Mouse (Mus musculus) testis, postnatal 14 days (tissue): Measurements from ENCODE around the gene Atp2b2.

Experiments
- DNase-seq: peaks from one replicate; pipeline ENCODE4 v3.0.0; 2021; ENCODE audit warnings: low spot score

The Atp2b2 gene

DNA sequence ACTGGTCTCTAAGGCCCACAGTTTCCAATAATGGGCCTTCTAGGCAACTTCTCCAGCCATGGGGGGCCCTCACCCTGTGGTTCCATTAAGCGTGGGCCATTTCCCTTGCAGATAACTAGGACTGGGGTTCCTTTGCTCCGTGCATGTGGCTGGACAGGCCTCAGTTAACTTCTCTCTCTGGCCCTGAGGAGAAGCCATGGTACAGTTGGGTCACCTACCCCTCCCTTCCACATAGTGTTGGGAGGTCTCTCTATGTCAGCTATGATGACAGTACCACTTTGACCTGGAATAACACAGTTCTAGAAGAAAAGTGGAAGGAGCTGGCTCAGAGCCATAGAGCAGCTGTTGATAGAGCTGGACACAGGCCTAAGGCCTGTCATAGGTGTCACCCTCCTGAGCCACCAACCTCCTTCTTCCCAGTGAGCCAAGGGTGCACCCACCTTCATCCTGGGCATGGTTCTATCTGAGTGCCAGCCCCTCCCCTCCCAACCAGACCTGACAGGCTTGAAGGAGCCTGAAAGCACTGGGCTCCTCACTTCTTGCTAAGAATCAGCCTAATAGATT lies 185.0 kb downstream of the Atp2b2 start:
- DNase-seq, result no peak

DNA sequence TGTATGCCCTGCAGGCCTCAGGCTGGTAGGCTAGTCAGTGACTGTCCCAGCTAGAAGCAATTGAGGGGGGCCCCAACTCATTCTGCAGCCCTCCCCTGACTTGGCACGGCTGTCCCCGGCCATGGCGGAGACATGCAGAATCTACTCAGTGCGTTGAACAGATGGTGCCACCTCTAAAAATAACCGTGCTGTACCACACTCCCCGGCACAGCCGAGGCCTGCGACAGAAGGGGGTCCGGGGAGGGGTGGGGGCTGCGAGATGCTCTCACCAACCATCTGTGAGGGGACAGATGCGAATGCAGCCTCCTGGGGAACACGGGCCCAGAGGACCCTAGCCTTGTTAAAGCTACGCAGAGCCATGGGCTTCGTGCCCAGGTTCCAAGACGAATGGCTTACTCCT lies 185.6 kb downstream of the Atp2b2 start:
- no peak for DNase-seq

DNA sequence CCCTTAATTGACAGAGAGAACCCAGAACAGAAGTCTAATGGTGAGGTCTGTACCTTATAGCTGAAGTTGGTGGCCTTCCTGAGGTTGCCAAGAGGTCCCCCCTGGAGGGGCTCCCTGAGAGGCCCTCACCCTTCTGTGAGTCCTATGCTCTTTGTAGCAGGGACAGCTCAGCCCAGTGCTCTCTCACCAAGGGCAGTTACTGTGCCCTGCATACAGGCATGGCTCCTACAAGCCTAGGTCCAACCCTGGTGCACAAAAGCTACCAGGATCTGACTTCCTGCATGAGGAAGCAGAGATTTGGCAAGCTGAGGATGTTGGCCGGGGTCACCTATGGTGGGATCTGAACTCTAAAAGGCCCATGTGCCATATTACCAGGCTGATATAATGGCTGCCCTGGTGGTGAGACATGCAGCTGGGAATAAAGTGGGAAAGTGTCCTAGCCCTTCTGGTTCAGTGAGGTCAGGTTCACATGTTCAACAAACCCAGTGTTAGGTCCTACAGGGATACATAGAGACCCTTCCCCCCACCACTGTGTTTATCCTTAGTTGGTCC lies 186.2 kb downstream of the Atp2b2 start:
- no peak for DNase-seq

DNA sequence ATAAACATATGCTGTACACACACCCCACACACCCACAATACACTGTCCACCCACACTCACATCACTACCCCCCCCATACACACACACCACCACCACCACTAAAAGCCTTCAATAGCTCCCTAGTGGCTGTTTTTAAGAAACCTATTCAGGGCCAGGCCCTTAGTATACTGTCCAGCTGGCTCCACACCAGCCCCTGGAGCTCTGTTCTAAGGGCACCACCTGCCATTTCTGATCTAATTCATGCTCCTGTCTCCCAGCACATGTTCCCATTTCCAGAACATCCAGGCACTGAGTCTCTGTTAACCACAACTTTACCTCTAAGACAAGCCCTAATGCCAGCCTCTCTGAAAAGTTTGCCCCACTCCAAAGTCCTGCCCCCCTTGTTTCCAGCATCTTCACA lies 186.8 kb downstream of the Atp2b2 start:
- no peak for DNase-seq

DNA sequence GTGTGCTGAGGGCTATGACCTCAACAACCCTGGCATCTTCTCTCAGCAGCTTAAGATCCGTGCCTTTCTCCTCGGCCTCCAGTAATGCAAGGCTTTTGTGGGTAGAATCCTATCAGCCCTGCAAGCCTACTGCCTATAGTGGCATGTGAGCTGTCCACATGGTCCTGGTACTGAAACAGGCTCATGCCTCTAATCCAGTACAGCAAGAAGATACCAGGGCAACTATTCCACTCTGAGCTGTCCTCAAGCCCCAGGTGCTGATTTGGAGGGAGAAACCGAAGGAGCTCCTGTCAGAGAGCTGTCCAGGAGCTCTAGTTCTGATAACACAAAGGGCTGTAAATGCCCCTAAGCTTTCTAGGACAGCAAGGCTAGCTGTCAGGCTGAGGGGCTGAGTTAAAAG lies 190.1 kb downstream of the Atp2b2 start:
- DNase-seq, result peak; percentile 83

DNA sequence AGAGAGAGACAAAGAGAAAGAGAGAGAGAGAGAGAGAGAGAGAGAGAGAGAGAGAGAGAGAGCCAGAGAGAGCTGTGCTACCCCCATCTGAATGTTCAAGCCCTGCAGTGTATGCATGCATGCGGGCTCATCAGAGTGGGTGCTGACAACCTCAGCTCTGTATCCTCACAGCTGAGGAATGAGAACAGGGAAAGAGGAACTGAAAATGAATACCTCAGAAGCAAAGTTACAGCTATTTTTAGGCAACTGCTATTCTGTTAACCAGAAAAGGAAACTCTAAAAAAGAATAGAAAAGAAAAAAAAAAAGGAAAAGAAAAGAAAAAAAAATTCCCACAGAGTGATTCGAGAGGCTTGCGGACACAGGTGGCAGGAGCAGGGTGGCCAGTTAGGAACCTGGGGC lies 192.6 kb downstream of the Atp2b2 start:
- DNase-seq, result no peak

DNA sequence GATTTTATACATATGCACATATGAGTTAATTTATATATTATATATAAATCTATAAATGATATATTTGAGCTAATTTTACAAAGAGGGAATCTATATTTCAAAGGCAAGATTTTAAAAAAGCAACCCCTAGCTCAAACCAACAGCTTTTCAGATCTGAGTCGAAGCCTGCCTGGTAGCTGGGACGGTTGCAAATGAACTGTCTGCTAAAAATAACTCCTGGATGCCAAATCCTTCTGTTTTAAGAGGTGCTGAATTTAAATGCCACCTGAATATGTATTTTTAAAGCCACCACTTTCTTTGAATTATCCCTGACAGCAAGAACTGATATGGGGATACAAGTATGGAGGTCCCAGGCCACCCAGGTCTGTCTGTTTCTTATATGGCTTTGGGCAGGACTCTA lies 193.8 kb downstream of the Atp2b2 start:
- DNase-seq, result no peak

DNA sequence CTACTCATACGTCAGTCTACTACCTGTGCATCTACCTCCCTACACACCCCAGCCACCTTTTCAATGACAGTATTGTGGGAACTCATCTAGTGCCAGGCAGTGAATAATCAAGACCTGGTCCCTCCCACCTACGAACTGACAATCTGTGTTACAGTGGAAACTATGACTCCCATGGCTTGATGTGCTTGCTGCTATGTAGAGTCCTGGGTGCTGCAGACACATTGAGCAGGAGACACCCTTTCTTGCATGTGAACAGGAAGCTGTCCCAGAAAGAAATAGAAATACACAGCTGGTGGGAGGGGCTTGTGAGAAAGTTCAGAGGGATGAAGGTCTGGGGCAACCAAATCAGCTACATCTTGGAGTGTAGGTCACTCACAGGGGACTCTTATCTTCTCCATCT lies 195.3 kb downstream of the Atp2b2 start:
- no peak for DNase-seq

DNA sequence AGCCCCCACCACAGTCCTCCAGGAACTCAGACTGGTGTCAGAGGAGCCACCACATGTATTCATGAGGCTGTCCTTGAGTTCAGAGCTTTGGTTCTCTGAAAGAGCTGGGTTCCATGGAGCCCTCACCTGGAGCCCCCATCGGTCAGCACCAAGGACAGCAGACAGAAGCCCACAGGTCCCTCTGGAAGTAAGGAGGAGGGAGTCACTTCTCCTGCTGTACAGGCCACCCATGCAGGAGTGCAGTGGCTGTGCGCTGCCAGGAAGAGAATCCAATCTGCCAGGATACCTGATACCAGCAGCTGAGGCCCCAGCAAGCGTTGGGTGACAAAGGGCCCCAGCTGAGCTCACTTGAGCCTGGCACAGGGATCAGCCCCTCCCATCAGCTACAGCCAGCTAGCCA lies 199.2 kb downstream of the Atp2b2 start:
- DNase-seq, result no peak

DNA sequence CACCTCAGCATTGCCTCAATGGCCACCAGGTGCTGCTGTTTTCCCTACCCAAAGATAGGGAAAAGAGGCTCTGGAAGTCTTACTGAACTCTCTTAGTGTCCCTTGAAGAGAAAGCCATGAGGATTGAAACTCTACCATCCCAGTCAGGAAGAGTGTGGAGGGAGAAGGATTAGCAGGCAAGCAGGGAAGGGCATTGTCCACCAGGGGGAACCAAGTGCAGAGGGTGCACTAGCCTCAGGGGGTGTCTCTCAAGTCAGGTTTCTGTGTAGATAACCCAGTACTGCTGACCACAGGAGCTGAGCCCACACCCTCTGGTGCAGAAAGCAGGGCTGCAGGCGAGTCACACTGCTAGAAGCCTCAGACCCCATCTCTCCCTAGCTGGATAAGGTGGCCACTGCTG lies 203.9 kb downstream of the Atp2b2 start:
- no peak for DNase-seq

DNA sequence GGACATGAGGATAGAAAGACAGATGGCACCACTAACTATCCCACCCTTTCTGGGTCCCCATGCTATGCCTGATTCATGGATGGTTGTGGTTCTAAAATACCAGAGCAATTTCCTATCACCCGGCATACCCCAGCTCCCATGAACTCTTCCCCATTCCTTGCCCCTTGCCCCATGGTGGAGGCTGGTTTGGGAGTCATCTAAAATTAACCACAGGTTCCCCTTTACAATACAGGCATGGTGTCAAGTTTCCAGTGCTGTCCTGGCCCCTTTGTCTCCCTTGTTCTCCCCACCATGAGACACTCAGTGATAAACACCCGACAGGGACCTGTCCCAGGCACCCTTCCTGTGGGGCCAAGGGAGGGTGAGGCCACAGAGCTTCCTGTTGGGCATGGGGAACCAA lies 204.7 kb downstream of the Atp2b2 start:
- no peak for DNase-seq

DNA sequence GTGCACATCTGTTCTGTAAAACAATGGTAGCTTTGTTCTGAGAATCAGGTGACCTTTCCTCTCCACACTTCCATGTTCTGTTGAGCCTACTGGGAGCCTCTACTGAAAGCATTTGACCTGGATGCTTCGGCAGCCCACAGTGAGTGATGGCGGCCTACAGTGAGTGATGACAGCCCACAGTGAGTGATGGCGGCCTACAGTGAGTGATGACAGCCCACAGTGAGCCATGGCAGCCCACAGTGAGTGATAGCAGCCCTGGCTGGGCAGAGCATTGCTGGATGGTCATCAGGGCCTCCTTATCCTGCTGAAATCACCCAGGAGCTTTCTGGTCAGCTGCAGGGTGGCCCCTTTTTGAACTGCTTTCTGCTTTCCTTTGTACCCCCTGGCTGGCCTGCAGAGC lies 205.9 kb downstream of the Atp2b2 start:
- no peak for DNase-seq

DNA sequence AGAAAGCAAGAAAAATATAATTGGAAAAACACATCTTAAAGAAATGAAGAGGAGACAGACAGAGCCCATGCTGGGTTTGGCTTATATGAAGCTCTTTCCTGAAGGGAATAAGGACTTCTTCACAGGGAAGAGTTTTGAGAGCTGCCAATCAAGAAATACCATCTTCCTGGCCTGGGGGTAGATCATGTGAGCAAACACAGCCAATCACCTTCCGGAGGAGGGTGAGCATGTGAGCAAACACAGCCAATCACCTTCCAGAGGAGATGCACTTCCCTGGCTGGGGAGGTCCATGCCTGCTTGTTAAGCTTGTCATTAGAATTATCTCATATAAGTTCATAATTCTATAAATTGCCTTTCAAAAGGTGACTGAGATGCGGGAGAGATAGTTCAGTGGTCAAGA lies 211.9 kb downstream of the Atp2b2 start:
- no peak for DNase-seq

DNA sequence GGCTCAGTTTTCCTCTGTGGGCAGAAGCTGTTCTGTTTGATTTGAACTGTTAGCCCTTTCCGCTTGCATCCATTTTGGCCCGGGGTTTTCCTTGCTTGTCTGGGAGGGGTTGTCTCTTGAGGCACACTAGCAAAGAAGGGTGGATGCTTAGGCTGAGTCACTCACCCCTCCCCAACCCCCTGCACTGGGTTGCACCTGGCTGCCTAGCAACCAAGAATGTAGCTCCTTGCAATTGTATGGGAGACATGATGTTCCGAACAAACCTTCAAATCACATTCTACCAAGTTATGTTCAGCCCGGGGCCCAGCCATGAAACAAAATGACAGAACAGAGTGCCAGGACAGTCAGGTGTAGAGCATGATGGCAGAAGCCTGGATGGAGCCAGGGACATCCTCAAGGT lies 215.1 kb downstream of the Atp2b2 start:
- no peak for DNase-seq

DNA sequence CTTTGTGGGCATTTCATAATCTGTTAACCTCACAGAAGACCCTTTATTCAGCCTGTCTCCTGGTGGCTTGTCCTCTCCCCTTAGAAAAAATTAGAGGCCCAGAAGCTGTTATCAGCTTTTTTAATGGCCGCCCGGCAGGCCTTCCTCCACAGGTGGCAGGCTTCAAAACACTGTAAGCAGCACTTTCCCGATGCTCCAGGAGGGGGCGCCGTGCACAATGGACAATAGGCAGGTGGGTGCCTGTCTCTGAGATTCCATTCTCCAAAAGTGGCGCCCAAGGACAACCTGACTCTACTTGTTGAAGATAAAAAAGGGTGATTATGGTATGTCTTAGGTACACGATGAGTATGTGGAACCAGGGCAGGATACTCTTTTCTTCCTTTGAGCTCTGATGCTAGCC lies 220.0 kb downstream of the Atp2b2 start:
- DNase-seq, result peak; percentile 64

DNA sequence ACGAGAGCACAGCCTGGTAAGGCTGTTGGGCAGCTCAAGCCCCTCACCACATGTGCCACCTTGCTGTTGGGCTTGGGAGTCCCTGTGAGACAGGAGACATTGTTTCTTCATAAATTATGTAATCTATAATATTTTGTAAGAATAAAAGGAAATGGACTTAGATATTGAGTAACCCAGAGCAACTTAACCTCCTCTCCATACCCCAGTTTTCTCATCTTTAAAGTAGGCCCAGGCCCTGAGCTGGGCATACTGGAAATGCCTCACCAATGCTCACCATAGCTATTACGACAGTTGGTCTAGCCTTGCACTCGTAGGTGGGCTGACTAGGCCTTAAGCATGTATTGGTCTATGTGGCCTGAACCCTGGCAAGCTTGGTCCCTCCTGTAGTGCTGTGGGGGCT lies 225.7 kb downstream of the Atp2b2 start:
- DNase-seq, result no peak

DNA sequence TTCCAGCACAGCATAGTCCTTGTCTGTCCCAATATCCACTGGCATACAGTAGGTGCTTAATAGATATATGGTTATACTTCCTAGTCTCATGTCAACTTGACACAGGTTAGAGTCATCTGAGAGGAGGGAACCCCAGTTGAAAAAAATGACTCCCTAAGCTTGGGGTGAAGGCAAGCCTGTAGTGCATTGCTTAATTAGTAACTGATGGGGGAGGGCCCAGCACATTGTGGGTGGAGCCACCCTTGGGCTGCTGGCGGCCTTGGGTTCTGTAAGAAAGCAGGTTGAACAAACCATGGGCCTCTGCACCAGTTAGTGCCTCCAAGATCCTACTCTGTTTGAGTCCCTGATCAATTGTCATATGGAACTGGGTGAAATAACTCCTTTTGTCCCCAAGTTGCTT lies 231.0 kb downstream of the Atp2b2 start:
- DNase-seq, result no peak

DNA sequence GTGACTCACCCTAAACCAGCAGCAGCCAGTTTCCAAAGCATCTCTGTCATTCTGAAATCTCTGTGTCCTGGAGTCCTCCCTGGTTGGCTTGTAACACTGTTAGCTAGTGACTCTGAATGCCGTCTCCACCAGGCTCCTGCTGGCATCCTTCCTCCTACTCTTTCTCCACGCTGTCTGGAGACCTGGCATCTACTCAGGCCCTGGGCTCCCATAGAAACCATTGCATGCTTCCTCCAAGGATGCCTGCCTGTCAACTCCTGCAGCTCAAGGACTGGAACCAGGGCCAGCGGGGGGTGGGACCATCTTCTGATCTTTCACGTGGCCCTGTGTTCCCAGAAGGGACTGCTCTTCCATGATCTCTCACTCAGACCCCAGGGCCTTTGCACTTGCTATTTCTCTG lies 231.7 kb downstream of the Atp2b2 start:
- DNase-seq, result no peak

DNA sequence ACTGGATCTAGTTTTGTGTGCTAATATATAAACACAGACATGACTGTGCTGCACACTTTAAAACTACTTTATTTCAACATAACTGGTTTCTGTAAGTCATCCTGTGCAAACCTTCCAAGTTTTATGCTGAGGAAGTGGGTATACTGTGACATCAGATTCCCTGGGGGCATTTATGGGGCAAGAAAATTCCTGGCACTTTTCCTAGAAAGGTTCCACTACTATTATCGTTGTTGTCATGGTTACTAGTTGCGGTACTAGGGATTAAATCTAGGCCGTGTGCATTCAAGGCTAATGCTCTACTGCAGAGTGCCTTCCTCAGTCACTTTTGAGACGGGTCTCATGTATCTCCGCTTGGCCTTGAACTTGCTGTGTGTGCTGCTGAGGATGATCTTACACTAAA lies 236.2 kb downstream of the Atp2b2 start:
- no peak for DNase-seq

DNA sequence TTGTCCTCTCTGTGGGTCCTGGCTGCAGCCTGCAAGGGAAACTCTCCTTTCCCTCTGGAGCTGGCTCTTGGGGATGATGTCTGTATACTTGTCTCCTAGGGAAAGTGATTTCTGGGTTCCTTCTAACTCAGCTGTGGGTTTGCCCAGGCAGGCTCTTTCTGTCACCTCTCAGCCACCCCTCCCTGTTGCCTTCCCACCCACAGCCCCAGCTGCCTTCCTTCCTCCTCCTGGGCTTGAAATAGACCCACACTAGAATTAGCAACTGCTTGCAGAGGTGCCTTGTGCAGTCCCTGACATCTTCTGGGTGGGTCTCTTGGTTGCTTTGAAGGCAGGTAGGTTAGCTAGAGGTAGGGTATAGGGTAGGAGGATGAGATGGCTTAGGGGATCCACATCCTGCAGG lies 241.2 kb downstream of the Atp2b2 start:
- DNase-seq, result no peak

DNA sequence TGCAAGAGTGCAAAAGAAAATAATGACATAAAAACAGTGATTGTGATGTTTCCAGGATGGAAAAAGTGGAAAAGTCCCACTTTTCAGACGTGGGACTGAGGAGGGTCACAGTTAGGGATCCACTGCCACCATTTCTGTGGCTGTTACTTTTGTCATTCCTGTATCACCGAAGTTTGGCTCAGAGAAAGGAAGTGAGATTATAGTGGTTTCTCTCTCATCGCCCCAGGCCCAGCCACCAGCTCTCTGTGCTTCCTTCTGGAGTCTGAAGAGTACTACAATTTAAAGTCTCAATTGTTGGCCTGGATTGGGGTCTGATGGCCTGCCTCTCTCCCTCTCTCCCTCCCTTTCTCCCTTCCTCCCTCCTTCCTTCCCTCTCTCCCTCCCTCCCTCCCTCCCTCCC lies 242.5 kb downstream of the Atp2b2 start:
- DNase-seq, result no peak

DNA sequence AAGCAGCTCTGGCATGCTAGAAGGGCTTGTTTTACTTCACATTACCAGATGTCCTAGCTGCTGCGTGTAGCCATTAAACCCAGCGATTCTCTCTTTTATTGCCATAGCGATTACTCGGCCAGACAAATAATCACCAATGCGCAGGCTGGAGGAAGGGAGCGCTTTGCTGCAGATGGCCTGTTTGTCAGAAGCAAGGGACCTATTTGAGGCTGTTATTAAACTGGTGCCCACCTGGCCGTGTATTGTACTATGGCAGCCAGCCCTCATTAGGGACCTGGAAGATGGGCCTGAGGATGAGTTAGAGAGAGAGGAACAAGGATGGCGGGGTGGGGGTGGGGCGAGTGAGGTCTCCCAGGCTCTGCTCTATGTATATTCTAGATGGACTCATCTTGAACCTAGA lies 243.1 kb downstream of the Atp2b2 start:
- DNase-seq, result no peak

DNA sequence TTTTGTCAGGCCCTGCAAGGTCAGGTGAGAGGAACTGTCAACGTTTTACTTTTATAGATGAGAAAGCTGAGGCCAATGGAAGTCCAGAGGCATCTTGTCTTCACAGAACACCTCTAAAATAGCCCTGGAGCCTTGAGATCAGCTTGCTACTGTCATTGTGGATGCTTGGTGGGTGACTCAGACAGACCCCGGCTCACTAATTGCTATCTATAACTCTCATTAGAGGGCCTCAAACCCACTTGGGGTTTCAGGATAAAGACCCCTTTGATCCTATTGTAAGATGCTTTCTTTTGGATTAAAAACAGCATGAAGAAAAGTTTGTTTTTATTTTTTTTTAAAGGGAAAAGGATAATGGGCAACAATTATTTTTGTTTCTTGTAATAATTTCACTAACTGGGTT lies 243.5 kb downstream of the Atp2b2 start:
- no peak for DNase-seq

DNA sequence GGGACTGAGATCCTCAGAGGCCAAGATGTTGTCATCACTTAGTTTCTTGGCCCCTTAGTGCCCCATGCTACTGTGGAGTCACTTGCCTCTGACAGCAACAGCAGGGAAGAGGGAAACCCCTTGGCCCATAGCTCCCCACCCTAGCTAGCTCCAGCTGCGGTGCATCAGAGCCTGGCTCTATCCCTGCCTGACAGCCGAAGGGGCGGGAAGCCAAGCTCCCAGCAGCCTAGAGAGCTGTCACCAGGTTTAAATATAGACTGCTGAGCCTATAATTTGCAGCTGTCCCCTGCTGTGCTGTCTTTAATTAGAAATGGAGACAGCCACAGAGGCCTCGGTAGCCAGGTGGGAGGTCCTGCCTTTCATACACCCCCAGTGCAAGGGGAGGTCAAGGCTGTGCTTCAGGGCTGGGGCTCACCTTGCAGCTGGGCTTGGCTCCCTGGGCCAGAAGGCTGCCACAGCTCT lies 247.1 kb downstream of the Atp2b2 start:
- DNase-seq, result no peak

DNA sequence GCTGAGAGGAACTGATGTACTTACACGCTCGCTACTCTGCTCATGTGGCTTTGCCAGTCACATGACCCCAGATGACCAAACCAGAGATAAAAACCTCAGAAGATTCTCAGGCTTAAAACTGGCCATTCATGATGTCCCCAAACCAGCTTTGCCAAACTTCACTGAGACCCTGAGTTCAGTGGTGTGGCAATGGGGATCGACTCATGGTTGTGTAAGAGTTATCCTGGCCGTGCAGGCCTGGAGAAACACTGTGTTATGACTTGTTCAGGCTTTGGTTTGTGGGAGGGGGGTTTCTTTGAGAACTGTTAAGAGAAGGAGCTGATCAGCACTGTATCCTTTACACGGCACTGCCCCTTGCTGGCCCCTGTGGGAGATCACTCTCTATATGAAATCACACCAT lies 250.0 kb downstream of the Atp2b2 start:
- DNase-seq, result no peak
